Mouse (Mus musculus): Measurements from ENCODE around the gene Hcn1. TPM values are rescaled to one million over a fixed set of nuclear protein-coding genes. Genes with fewer than 3 reads are reported as not detected.

Gene Hcn1
- total RNA-seq (2015) (not detected in 2 replicates), total RNA-seq (2017) (not detected in 2 replicates)

- peak; percentile 95 for ATAC-seq (replicated peaks; ENCODE audit: poor library complexity)
Observed at GRCm38 (mm10) chr13:117602181-117602580, at the start of gene Hcn1. Gene Hcn1 (plus strand): TSS chr13:117602320.

GRCm38 (mm10) chr13:117567251-117567650, 34.9 kb upstream of the Hcn1 start:
- ATAC-seq (replicated peaks; ENCODE audit: poor library complexity), result no peak

- ATAC-seq (replicated peaks; ENCODE audit: poor library complexity), result no peak
Observed at GRCm38 (mm10) chr13:117571747-117572146, 30.4 kb upstream of the Hcn1 start.

- ATAC-seq (replicated peaks; ENCODE audit: poor library complexity), result no peak
Observed at GRCm38 (mm10) chr13:117594494-117595182, 7.5 kb upstream of the Hcn1 start.

- no peak for ATAC-seq (replicated peaks; ENCODE audit: poor library complexity)
Observed at GRCm38 (mm10) chr13:117595183-117595532, 7.0 kb upstream of the Hcn1 start.

- ATAC-seq (replicated peaks; ENCODE audit: poor library complexity), result no peak
Observed at GRCm38 (mm10) chr13:117601331-117601965, 672 bp upstream of the Hcn1 start.

GRCm38 (mm10) chr13:117602617-117603358, 668 bp downstream of the Hcn1 start:
- peak; percentile 13; the same call in 1 of the 2 replicates for ATAC-seq (replicated peaks; ENCODE audit: poor library complexity)

- ATAC-seq (replicated peaks; ENCODE audit: poor library complexity), result no peak
Observed at GRCm38 (mm10) chr13:117603421-117603820, 1.3 kb downstream of the Hcn1 start.

GRCm38 (mm10) chr13:117604073-117604472, 2.0 kb downstream of the Hcn1 start:
- ATAC-seq (replicated peaks; ENCODE audit: poor library complexity), result peak; percentile 63

- no peak for ATAC-seq (replicated peaks; ENCODE audit: poor library complexity)
Observed at GRCm38 (mm10) chr13:117604971-117605750, 3.0 kb downstream of the Hcn1 start.

GRCm38 (mm10) chr13:117611881-117612280, 9.8 kb downstream of the Hcn1 start:
- ATAC-seq (replicated peaks; ENCODE audit: poor library complexity), result no peak

GRCm38 (mm10) chr13:117619544-117619943, 17.4 kb downstream of the Hcn1 start:
- ATAC-seq (replicated peaks; ENCODE audit: poor library complexity), result no peak

- ATAC-seq (replicated peaks; ENCODE audit: poor library complexity), result no peak
Observed at GRCm38 (mm10) chr13:117657501-117657900, 55.4 kb downstream of the Hcn1 start.

- no peak for ATAC-seq (replicated peaks; ENCODE audit: poor library complexity)
Observed at GRCm38 (mm10) chr13:117658414-117659175, 56.5 kb downstream of the Hcn1 start.

- no peak for ATAC-seq (replicated peaks; ENCODE audit: poor library complexity)
Observed at GRCm38 (mm10) chr13:117659511-117659910, 57.4 kb downstream of the Hcn1 start.

GRCm38 (mm10) chr13:117662661-117663060, 60.5 kb downstream of the Hcn1 start:
- ATAC-seq (replicated peaks; ENCODE audit: poor library complexity), result 0 out of 2 replicates have a peak, but pooled peaks have one; percentile 50

GRCm38 (mm10) chr13:117669303-117669702, 67.2 kb downstream of the Hcn1 start:
- no peak for ATAC-seq (replicated peaks; ENCODE audit: poor library complexity)

- ATAC-seq (replicated peaks; ENCODE audit: poor library complexity), result no peak
Observed at GRCm38 (mm10) chr13:117671851-117672250, 69.7 kb downstream of the Hcn1 start.

GRCm38 (mm10) chr13:117676418-117676817, 74.3 kb downstream of the Hcn1 start:
- no peak for ATAC-seq (replicated peaks; ENCODE audit: poor library complexity)

- ATAC-seq (replicated peaks; ENCODE audit: poor library complexity), result no peak
Observed at GRCm38 (mm10) chr13:117687670-117688069, 85.5 kb downstream of the Hcn1 start.
